Mouse (Mus musculus) layer of hippocampus, postnatal 25 days (tissue): ENCODE measurements around the gene Tmem94. TPM values are rescaled to one million over a fixed set of nuclear protein-coding genes. Genes with fewer than 3 reads are reported as not detected.

Experiments
- DNase-seq, 2 experiments: peaks; one replicate each; pipeline ENCODE4 v3.0.0; 2022; ENCODE audit warnings: mixed read lengths in 2 of 2, low spot score in 1 of 2; ENCODE audit errors: extremely low spot score in 1 of 2
- total RNA-seq, 2 experiments: library from RNA; stranded (reverse); gene quantifications; 2 replicates each; pipeline ENCODE4 v1.2.3; 2021

The Tmem94 gene
- total RNA-seq, 2 experiments from 2014 or later, result 44.5 to 51.1 TPM

DNA sequence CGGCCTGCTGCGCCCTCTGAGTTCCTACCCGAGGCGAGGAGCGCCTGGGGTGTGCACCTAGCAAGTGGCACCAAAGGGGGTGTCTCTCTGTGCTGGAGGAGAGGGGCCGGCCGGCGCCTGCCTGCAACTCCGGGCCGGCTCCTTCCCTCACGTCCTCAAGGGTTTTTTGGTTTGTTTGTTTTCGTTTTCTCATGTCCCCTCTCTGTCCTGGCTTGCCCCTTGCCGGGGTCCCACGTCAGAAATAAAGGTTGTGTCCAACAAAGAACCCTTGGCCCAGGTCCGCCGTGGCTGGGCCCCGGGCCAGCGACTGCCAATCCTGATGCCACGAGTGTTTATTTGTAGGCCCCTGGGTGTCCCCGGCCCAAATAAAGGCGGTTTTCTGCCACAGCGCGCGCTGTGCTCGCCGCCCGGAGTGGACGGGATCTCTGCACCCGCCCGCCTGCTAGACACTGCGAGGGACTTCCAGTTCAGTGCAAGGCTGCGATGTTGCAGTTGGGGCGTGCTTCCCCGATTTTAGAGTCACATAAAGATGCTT is 441 bp downstream of the Tmem94 start:
- DNase-seq, result peak in 1 of 2 experiments; percentile 53

DNA sequence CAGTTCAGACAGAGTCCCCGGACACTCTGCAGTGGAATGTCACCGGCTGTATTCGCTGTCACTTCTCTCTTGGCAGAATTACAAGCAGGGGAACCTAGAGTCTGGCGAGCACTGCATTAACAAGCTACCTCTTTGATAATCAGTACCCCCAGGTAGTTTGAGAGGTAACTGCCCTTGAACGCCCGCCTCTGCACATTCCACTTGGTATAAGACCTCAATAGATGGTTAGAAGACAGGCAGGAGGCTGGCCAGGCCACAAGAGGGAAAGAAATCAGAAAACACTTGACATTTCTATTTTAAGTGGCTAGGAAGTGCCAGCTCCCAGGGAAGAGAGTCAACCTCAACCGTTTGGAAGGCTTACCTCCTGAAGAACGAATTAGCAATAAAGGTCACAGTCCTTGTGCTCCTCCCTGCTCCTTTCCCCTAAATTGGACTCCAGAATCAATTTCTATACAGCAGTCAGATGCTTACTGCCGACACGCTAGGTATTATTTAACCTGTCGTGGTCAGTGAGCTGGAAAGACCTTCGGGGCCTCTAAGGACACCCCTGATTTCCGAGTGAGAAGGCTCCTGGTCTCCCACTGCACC is 1.2 kb downstream of the Tmem94 start:
- DNase-seq, result no peak

DNA sequence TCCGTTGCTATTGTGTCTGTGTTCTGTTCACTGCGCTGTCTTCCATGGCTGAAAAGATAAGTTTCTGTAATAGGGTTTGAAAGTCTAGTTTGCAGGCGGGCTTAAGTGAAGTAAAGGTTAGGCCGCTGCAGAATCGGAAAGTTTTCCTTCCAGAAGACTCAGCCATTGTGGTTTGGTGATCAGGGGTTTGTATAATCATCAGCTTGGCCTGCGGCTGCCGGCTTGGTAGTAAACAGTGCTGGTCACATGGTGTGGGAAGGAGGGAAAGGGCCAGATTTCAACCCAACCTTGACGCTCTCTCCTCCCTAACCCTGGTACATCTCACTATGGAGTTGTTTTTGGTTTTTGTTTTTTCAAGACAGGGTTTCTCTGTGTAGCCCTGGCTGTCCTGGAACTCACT is 1.7 kb downstream of the Tmem94 start:
- DNase-seq, result no peak

DNA sequence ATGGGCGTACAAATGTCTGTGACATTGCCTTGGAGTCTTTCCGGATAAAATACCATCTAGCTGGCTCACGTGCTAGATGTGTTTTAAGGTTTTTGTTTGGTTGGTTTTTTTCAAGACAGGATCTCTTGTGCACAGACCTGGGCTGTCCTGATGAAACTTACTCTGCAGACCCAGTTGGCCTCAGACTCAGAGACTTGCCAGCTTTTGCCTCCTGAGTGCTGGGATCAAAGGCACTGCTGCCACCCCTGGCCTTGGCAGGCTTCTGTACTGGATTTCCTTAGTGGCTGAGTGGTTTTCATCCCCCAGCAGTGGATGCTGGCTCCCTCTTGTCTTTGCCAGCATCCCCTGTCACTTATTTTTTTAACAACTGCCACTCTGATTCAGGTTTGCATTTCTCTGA is 3.7 kb downstream of the Tmem94 start:
- no peak for DNase-seq

DNA sequence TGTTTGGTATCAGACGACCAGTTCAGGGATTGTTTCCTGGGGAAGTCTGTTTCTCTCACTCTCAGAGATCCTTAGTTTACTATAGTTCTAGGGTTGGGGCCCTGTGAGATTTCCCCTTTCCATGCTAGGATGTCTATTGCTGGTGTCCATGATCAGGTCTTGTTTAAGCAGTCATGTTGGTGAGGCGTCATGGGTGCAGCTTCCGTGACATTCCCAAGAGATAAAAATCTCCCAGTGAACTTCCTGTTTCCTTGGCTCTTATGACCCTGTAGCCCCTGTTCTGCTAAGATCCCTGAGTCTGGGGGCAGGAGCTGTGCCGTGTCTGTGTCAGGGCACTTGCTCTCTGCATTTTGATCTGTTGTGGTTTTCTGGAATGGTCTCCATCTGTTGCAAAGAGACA is 9.4 kb downstream of the Tmem94 start:
- no peak for DNase-seq

DNA sequence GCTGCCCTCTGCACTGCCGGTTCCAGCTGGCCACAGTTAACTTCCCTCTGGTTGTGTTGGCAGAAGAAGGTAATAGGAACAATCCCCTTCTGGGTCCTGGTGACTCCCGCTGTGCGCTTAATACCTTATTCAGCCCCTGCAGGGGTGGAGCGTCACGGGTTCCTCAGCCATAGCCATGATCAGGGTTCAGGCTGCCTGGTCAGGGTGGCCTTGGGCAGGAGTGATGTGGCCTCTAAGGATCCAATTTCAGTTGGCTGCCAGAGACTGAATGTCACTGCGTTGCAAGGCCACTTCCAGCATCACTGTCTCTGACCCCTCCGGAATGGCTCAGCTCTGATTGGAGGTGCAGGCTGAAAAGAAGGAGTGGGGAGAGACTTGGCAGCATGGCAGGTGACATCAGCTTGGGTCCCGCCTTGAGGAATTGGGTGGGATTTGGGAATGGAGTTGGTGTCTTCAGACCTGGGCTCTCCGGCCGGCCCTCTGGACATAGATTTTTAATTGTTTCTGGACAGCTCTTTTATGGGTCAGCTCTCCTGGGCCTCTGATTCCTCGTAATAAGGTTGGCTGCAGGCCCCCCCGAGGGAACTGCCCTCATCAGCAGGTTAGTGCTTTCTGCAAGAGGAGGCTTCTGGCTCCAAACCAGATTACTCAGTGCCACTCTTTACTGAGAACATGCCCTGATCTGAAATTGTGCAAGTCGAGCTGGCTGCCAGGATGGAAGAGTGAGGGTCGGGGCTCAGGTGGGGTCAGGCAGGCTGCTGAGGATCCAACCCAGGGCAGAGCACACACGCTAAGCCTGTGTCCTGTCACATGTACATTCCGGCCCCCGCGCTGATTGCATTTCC is 10.8 kb downstream of the Tmem94 start:
- DNase-seq, result no peak

DNA sequence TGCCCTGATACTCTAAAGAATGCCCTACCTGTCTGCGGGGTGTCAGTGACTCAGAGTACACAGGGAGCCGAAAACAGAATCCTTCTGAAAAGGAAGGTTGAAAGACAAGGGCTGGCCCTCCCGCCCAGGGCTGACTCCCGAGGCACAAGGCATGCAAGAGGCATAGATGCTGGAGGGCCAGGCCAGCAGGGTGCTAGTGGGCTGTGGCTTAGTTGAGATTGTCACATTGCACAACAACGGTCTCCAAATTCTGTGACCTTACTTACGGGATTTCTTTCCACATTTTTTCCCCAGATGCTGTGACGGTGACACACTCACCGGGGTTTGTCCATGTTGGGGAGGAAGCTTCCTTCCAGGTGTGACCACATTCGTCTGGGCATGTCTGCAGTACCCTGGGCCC is 11.7 kb downstream of the Tmem94 start:
- DNase-seq, result no peak

DNA sequence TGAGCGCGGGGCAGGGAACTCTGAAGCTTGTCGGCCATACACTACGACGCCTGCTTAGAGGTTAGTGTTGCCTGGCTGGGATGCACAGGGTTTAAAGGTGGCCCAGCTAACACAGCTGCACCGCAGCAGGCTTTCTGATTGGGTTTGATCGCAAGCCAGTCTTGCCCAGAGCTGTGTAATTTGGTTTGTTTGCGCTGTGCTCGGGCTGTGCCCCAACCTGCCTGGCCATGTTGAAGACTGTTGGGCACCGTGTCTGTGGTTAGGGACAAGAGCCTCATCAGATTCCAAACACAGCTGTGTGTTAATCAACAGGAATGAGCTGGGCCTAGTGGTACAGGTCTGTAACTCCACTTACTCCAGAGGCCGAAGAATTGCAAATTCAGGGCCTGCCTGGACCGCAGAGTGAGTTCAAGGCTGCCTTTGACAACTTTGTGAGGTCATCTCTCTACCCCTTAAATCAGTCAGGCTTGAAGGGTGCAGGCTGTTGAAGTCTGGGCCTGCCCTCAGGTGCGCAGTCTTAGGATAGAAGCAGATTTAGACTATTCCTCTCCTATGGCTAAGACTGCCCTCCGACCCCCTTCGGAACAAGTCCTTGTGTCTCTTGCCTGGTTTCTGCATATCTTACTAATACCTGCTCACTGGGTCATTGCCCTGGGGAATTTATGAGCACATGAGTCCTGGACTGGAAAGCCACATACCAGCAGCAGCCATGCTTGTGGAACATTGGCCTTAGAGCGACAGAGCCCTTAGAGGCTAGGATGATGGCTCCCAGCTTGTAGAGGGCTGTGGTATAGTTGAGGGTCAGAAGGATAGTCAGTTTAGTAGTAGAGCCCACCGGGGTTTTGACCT is 12.5 kb downstream of the Tmem94 start:
- no peak for DNase-seq

DNA sequence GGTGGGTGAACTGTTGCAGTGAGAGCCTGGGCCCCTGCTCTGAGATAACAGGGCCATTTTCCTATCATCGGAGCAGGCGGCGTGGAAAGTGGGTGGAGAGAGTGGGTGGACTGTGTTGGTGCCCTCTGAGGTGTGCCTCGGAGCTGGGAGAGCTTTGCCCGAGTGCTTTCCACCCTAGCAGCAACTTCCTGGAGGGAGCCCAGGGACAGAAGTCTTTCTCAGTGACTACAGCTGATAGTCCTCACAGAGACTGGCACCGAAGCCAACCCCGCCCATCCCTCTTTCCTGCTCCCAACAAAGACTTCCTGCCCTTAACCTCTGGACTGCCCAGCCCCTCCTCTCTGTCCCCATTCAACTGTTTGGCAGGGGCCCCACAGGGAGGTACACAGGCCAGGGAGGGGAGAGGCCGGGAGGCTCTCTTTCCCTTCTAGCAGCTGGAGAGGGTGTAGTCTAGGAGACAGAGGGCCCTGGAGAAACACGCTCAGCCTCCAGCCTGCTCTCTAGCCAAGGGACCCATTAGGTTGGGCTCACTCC is 13.9 kb downstream of the Tmem94 start:
- peak in 1 of 2 experiments; percentile 32 for DNase-seq

DNA sequence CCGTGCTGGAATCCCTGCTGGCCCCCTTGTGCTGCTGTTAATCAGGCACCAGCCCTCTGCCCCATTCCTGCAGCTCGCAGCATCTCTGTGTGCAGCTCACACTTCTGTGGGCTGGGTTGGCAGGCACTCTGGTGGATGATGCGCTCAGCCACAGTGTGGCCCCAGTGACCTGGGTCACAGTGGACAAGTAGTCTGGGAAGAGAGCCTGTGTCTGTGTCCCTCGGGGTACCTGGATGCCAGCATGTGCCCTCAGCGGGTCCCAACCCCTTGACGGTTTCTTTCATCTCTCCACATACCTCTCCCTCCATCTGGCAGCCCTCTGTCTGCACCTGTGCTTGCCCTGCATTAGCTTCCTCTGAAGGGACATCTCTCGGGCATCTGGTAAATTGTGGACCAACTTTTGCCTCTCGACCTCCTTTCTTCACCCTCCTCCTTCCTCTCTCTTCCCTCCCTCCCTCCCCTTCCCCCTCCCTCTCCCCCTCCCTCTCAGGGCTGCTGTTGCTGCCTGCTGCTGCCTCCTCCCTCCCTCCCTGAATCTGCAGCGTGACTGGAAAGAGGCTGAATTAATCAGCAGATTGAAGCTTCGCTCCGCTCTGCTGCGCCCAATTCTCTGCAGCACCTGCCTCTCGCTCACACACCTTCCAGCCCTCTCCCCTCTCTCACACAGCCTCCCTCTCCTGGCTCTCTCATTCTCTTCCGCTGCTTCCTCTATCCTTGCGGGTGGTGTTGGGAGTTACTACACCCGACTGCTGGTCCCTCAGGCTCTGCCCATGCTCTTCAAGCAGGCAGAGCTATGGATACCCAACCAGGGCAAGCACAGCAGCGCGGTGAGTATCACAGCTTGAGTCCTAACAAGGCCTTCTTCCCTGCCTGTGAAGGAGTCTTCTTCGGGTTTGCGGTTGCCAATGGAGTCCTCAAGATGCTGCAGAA is 15.2 kb downstream of the Tmem94 start:
- DNase-seq, result peak; percentile 33 to 40

DNA sequence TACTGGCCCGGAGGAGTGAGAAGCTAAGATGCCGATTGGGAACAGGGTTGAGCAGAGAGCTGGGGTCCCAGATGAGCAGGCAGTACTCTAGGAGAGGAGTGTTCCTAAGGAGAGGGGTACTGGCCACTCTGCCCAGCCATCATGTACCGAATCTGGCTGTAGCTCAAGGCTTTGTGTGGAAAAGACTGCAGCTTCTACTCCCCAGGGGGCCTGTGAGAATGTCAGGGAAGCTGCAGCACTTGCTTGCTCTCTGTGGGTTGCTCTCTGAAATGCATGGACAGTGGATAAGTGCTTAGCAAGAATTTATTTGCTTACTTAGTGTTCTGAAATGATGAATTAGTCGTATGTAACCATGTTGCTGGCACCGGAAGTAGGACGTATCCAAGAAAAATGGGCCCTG is 21.2 kb downstream of the Tmem94 start:
- DNase-seq, result no peak

DNA sequence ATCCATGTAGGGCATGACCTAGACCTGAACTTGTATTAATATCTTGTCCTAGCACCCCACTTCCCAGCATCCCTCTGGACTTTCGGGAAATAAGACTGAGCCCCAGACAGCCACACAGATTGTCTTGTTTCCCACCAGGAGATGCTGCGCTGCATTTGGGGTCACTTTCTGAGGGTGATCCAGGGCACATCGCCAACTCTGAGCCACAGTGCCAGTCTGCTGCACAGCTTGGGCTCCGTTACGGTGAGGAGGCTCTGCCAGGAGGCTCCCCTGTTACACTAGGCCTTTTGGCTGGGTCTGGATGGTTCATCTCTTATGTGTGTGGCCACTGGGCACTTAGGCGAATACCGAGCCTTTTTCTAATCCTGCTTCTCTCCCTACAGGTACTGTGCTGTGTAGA is 24.6 kb downstream of the Tmem94 start:
- no peak for DNase-seq

DNA sequence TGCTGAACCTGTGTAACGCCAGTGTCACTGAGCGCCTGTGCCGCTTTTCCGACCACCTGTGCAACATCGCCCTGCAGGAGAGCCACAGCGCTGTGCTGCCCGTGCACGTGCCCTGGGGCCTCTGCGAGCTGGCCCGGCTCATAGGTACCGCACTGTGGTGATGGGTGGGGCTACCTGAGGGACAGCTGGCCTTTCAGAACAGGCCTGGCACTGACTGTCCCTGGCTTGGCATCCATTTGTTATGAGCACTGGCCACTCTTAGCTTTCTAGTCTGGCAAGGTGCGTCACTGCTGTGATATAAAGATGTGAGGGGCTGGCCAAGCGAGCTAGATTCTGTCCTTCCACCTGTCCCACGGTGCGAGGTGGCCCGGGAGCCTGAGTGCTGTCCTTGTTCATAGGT is 26.7 kb downstream of the Tmem94 start:
- no peak for DNase-seq

DNA sequence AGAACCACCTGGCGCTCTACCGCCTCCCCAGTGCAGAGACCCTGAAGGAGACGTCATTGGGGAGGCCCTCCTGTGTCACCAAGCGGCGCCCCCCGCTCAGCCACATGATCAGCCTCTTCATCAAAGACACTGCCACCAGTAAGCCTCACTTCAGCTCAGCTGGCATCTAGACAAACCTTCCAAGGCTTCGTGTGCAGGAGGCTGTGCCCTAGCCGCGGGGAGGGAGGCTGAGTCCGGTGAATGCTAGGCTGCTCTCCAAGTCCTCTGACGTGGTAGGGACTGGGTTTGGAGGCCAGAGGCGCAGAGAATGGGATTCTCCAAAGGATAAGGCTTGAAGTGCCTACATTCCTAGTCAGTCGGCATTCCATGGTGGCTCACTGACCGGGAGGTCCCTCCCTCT is 27.1 kb downstream of the Tmem94 start:
- no peak for DNase-seq

DNA sequence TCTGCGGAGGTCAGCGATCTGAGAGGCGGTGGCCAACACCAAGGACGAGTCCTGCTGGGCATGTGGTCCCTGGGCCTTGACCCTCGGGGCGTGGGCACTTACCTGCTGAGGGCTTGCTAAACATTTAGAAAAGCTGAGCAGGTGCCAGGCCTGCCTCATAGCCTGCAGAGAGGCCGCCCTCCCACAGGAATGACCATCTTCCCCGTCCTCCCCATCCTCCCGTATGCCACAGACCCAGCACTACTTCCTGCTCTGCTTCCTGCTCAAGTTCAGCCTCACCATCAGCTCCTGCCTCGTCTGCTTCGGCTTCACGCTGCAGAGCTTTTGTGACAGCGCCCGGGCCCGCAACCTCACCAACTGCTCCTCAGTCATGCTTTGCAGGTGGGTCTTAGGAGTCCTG is 31.7 kb downstream of the Tmem94 start:
- no peak for DNase-seq

DNA sequence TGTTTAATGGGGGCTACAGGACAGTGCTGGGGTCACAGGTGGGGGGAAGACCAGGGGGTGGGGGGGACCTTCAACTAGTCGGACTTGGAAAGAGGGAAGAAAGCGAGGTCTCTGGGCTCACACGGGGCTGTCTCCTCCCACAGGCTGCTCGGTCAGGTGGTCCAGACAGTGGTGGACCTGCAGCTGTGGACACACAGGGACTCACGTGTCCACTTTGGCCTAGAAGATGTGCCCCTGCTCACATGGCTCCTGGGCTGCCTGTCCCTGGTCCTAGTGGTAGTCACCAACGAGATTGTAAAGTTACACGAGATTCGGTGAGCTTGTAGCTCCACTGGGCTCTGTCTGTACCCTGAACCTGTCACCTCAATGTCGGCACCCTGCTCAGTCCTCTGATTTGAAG is 32.4 kb downstream of the Tmem94 start:
- DNase-seq, result no peak

DNA sequence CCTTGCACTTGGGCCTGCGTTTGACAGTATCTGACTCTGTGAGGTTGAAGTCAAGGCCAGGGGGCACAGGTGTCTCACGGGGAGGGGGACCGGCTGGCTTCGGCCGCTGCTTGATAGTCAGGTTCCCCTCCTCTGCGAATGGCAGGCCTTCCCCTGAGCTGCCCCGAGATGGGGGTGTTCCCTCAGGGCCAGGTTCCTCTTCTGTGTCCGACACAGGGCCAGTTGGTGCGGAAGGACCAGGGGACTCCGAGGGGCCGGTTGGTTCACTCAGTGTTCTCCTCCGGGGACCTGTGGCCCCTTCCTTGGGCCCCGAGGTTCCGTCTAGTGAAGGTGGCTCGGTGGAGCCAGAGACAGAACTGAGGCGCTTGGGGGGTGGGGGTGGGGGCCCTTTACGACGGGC is 35.7 kb downstream of the Tmem94 start:
- DNase-seq, result no peak

DNA sequence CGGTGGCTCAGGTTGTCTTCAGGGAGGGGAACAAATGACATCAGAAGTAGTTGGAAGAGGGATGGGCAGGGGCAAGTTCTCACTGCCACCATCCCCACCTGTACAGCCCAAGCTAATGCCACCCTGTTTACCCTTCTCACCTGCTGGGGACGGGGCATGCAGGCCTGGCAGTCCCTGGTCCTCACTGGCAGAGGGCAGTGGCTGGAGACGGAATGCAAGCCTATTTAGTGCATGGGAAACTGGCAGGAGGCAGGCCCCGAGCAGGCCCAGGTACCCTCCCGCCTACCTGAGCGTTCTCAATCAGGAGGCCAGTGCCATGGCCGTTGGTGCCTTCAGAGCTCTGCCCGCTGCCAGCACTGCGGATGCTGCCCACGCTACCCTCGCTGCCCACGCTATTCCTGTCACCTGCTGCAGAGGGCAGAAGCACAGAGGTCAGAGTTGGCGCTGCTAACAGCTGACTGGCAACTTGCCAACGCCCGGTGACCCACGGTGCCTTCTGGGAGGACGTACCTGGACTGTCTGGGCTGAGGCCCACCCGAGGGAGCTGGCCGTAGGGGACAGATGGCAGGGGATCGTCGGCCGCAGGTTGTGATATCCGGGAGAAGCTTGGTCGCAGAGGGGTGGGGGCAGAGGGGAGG is 38.0 kb downstream of the Tmem94 start:
- no peak for DNase-seq

DNA sequence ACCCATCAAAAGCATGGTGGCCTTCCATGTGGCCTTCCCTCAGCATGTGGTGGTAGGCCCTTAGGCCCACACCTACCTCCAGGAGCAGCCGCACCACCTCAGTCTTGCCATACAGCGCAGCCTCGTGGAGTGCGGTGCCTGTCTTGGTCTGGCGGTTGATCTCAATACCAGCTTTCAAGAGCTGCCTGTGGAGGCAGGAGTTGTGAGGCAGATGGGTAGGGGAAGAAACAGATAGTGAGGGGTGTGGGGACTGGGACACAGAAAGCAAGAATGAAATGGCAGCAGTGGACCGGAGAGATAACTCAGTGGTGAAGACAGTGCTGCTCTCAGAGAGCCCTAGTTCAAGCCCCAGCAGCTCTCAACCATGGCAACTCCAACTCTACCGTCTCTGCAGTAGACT is 39.8 kb downstream of the Tmem94 start:
- DNase-seq, result no peak
